Mouse (Mus musculus) kidney, embryonic 14.5 days (tissue): ENCODE results near the gene Hist2h3b. TPM values are rescaled to one million over a fixed set of nuclear protein-coding genes. Genes with fewer than 3 reads are reported as not detected.
A peak's percentile ranks its signal among the peaks of the same experiment; 100 is the strongest.
"Not testable (repeated sequence)": the region's sequence is repeated elsewhere in the genome, so short reads cannot be mapped to it uniquely, and the experiment has no call there.

Experiments used
- ATAC-seq: fragments of 200-750 bp; cut with Nextera tagmentation; 2 replicates; pipeline ENCODE4 v1.8.0; 2017; ENCODE audit warnings: moderate number of reproducible peaks, mild to moderate bottlenecking, moderate TSS enrichment, moderate library complexity; ENCODE audit not compliant: low FRiP score, low TSS enrichment
- H3K27ac ChIP-seq: fragments of 300-500 bp; sonication (generic); 2 replicates; pipeline ENCODE4 v1.5.1; 2014; ENCODE audit warnings: low read depth, mild to moderate bottlenecking, low read length, moderate library complexity, mixed read lengths
- H3K27me3 ChIP-seq: fragments of 300-500 bp; sonication (generic); 2 replicates; pipeline ENCODE4 v1.6.1; 2014; ENCODE audit warnings: mild to moderate bottlenecking, low read length; ENCODE audit not compliant: control insufficient read depth, insufficient read depth
- H3K36me3 ChIP-seq: fragments of 300-500 bp; sonication (generic); 2 replicates; pipeline ENCODE4 v1.6.1; 2014; ENCODE audit warnings: low read length, mixed read lengths; ENCODE audit not compliant: control insufficient read depth, insufficient read depth
- H3K4me1 ChIP-seq: fragments of 300-500 bp; sonication (generic); 2 replicates; pipeline ENCODE4 v1.6.1; 2014; ENCODE audit warnings: low read length, mixed read lengths; ENCODE audit not compliant: control insufficient read depth, insufficient read depth
- H3K4me2 ChIP-seq: fragments of 300-500 bp; sonication (generic); replicated peaks from 2 replicates; pipeline ENCODE4 v1.6.1; 2014; ENCODE audit warnings: low read depth, mild to moderate bottlenecking, low read length
- H3K4me3 ChIP-seq: fragments of 300-500 bp; sonication (generic); 2 replicates; pipeline ENCODE4 v1.5.1; 2014; ENCODE audit warnings: mild to moderate bottlenecking, low read length
- H3K9ac ChIP-seq: fragments of 300-500 bp; sonication (generic); 2 replicates; pipeline ENCODE4 v1.6.1; 2014; ENCODE audit warnings: low read depth, mild to moderate bottlenecking, low read length, moderate library complexity
- H3K9me3 ChIP-seq: fragments of 300-500 bp; sonication (generic); 2 replicates; pipeline ENCODE4 v1.6.1; 2016; ENCODE audit warnings: low read length; ENCODE audit not compliant: control insufficient read depth
- WGBS: fragments of 180-500 bp; shearing (Covaris S2); extraction: QIAGEN DNeasy Blood & Tissue Kit; methylation state at CpG from one replicate; pipeline ENCODE4 v1.1.7; 2014; 5-methylcytosine and 5-hydroxymethylcytosine counted together
- polyA plus RNA-seq: library from polyadenylated mRNA; unstranded; fragments of >200 nt; fragmentation: Nextera tagmentation; extraction: Ambion mirVana; gene quantifications from 2 replicates; pipeline ENCODE4 v1.2.1, GENCODE M21; 2014

The Hist2h3b gene
- polyA plus RNA-seq: 72.6 and 85.9 TPM in 2 replicates

DNA sequence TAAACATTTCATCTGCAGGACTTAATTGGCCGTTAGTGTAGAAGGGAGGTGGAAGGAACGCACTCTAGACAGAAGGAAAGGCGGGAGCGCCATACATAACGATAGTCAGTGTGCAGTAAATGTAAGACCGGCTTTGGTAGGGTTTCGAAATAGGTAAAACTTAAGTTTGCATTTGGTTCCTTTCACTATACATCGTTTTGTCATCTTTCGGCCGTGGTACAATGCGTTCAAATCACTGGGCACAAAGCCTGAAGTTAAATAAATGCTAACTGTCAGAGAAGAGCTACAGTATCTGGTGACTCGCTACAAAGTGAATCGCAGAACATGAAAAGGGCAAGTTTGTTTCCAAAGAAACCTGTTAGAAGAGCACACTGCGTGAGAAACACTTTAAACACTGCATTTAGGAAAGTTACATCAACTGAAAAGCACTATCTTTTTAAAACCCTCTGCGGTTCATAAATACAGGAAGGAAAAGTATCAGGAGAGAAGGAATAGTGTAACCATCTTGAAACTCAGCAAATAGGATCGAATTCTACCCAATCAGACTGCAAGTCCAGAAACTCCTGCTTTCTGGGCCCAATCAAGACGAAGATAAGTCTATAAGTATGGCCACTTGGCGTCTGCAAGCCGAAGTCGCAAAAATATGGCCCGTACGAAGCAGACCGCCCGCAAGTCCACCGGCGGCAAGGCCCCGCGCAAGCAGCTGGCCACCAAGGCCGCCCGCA, at the start of gene Hist2h3b:
Gene Hist2h3b, plus strand, starts transcription at position 604 of the 725 bp plus-strand sequence.
- WGBS: 20% methylated on average over 30 of the region's 30 CpGs
- Histone ChIP-seq H3K27ac (peak within 1 kb of the TSS; percentile 99), H3K27me3 (no peaks in the 10 kb centered on the region), H3K9ac (peak within 1 kb of the TSS; percentile 80), H3K4me3 (peak within 1 kb of the TSS; percentile 61), H3K4me1 (peaks cover 21% of the 10 kb centered on the region; the same call in 1 of the 2 replicates), H3K9me3 (no peaks in the 10 kb centered on the region), H3K4me2 (peak within 1 kb of the TSS; percentile 82), H3K36me3 (no peaks in the 10 kb centered on the region)
- ATAC-seq: peak; percentile 71; the same call in 1 of the 2 replicates

DNA sequence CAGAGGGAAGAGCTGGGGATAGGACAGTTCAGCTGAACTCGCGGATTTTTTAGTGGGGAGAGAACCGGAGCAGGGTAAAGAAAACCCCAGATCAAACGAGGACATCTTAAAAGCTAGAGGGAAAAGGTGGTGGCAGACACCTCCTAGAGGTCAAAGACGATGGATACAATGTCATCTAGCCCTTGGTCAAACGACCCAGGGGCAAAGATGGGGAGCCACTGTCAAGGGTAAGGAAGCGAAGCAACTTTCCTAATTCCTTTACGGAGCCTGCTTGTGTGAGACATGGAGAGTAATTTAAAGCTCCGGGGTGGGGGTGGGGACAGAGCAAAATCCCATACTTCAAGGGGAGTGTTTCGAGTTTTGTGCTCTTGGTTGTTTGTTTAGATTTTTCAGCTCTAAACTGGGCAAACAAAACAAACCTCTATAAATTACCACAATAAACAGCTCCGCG, 49.2 kb upstream of the Hist2h3b start:
- peak; percentile 32 for ATAC-seq
- Histone ChIP-seq H3K36me3 (no peaks in the 10 kb centered on the region), H3K9me3 (no peaks in the 10 kb centered on the region), H3K4me3 (peak overlapping the region; percentile 65), H3K9ac (peak overlapping the region; percentile 64), H3K4me1 (peaks cover 24% of the 10 kb centered on the region), H3K27ac (peak overlapping the region; percentile 100), H3K27me3 (no peaks in the 10 kb centered on the region), H3K4me2 (peak overlapping the region; percentile 82)
- WGBS: under 1% methylated on average over 12 of the region's 12 CpGs

GRCm38 (mm10) chr3:96219661-96220130, 48.8 kb upstream of the Hist2h3b start, which contains the start of the genes Bola1 and Hist2h2ab:
Gene Bola1 (minus strand): TSS chr3:96219709.
Gene Hist2h2ab (plus strand): TSS chr3:96219865.
- Histone ChIP-seq H3K4me3 (peak within 1 kb of the TSS; percentile 65), H3K27me3 (no peaks in the 10 kb centered on the region), H3K27ac (peak within 1 kb of the TSS; percentile 100), H3K36me3 (no peaks in the 10 kb centered on the region), H3K9me3 (no peaks in the 10 kb centered on the region), H3K4me1 (peaks cover 26% of the 10 kb centered on the region), H3K9ac (peak within 1 kb of the TSS; percentile 93), H3K4me2 (peak within 1 kb of the TSS; percentile 82)
- WGBS: under 1% methylated on average over 37 of the region's 37 CpGs
- peak; percentile 85 for ATAC-seq

- H3K4me2 ChIP-seq: peak overlapping the region; percentile 82
- H3K4me1 ChIP-seq: peaks cover 31% of the 10 kb centered on the region
- H3K36me3 ChIP-seq, H3K27me3 ChIP-seq, H3K9me3 ChIP-seq: not testable (repeated sequence)
- peak overlapping the region; percentile 93 for H3K9ac ChIP-seq
- H3K4me3 ChIP-seq: peak overlapping the region; percentile 65
- H3K27ac ChIP-seq: peak overlapping the region; percentile 100
- WGBS: under 1% methylated on average over 27 of the region's 47 CpGs
- ATAC-seq: peak; percentile 46
These were observed 48.2 kb upstream of the Hist2h3b start for GRCm38 (mm10) chr3:96220131-96220764.

- peak within 1 kb of the TSS; percentile 100 for H3K27ac ChIP-seq
- peak within 1 kb of the TSS; percentile 82 for H3K4me2 ChIP-seq
- H3K9me3 ChIP-seq: no peaks in the 10 kb centered on the region
- peak; percentile 93 for ATAC-seq
- H3K9ac ChIP-seq: peak within 1 kb of the TSS; percentile 93
- peak within 1 kb of the TSS; percentile 65 for H3K4me3 ChIP-seq
- H3K36me3 ChIP-seq: no peaks in the 10 kb centered on the region
- H3K27me3 ChIP-seq: no peaks in the 10 kb centered on the region
- peaks cover 35% of the 10 kb centered on the region for H3K4me1 ChIP-seq
- WGBS: under 1% methylated on average over 43 of the region's 43 CpGs
These were observed 47.5 kb upstream of the Hist2h3b start, which contains the start of the genes Hist2h2ac and Hist2h2be for GRCm38 (mm10) chr3:96220765-96221639. Gene Hist2h2ac (minus strand): TSS chr3:96220880. Gene Hist2h2be (plus strand): TSS chr3:96221119.

- ATAC-seq: no peak
- H3K4me1 ChIP-seq: peaks cover 35% of the 10 kb centered on the region
- H3K9ac ChIP-seq: peak overlapping the region; percentile 93
These were observed 46.8 kb upstream of the Hist2h3b start for GRCm38 (mm10) chr3:96221640-96222038.

GRCm38 (mm10) chr3:96222774-96223173, 45.7 kb upstream of the Hist2h3b start:
- Histone ChIP-seq H3K27me3 (no peaks in the 10 kb centered on the region), H3K9ac (no peak overlapping the region), H3K4me3 (peak overlapping the region; percentile 8; the same call in 1 of the 2 replicates), H3K27ac (no peak overlapping the region), H3K4me1 (peaks cover 35% of the 10 kb centered on the region), H3K36me3 (no peaks in the 10 kb centered on the region), H3K9me3 (no peaks in the 10 kb centered on the region), H3K4me2 (peak overlapping the region; percentile 82)
- 91% methylated on average over 4 of the region's 4 CpGs for WGBS
- no peak for ATAC-seq

More at GRCm38 (mm10) chr3:96221640-96222038, 46.8 kb upstream of the Hist2h3b start:
- Histone ChIP-seq H3K27me3 (no peaks in the 10 kb centered on the region), H3K4me3 (peak overlapping the region; percentile 65), H3K4me2 (peak overlapping the region; percentile 82), H3K9me3 (no peaks in the 10 kb centered on the region), H3K36me3 (no peaks in the 10 kb centered on the region), H3K27ac (peak overlapping the region; percentile 100)
- WGBS: 13% methylated on average over 9 of the region's 9 CpGs

DNA sequence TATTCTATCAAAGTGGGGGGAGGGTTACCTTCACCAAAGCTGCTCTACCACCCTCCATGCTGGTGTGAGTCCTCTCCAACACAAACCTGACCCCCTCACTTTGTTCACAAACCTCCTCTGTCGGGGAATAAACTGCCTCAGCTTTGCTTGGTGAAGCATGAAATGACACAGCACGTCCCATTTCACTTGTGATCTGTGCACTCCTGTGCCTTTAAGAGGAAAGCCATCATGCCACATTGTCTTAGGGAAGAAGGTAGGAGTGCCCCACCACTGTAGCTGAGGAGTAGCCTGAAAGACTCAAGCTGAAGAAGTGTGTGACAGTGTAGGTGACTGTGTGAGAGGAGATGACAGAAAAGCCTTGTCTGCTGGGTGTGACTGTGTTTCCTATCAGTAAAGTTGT, 43.0 kb upstream of the Hist2h3b start:
- Histone ChIP-seq H3K27ac (no peak overlapping the region), H3K4me2 (no peak overlapping the region), H3K36me3 (no peaks in the 10 kb centered on the region), H3K9ac (no peak overlapping the region), H3K4me1 (peaks cover 32% of the 10 kb centered on the region), H3K27me3 (no peaks in the 10 kb centered on the region), H3K9me3 (no peaks in the 10 kb centered on the region), H3K4me3 (no peak overlapping the region)
- WGBS: 11% methylated on average over 2 of the region's 2 CpGs
- ATAC-seq: no peak
